Mouse (Mus musculus) spleen, adult 18-20 months (tissue): ENCODE measurements around the gene Aldh16a1.
"Not testable (repeated sequence)": the region's sequence is repeated elsewhere in the genome, so short reads cannot be mapped to it uniquely, and the experiment has no call there.

Experiments
- DNase-seq, 2 experiments: peaks; one replicate each; pipeline ENCODE4 v3.0.0; 2022; ENCODE audit warnings: mixed read lengths in 2 of 2

Gene Aldh16a1

GRCm38 (mm10) chr7:45131850-45132249, 22.5 kb downstream of the Aldh16a1 start:
- no peak for DNase-seq

GRCm38 (mm10) chr7:45129776-45130512, 24.4 kb downstream of the Aldh16a1 start:
- no peak for DNase-seq

- DNase-seq, result no peak
These were observed 25.1 kb downstream of the Aldh16a1 start for GRCm38 (mm10) chr7:45129318-45129717.

- peak; percentile 95 to 97 for DNase-seq
These were observed 25.6 kb downstream of the Aldh16a1 start, which contains the start of gene Rpl13a for GRCm38 (mm10) chr7:45128624-45129246. Gene Rpl13a, minus strand, starts transcription at chr7:45128761.

GRCm38 (mm10) chr7:45127700-45128224, 26.6 kb downstream of the Aldh16a1 start:
- DNase-seq, result no peak

- DNase-seq, result no peak
These were observed 27.3 kb downstream of the Aldh16a1 start for GRCm38 (mm10) chr7:45126844-45127699.

- DNase-seq, result no peak
These were observed 28.1 kb downstream of the Aldh16a1 start for GRCm38 (mm10) chr7:45126147-45126843.

DNA sequence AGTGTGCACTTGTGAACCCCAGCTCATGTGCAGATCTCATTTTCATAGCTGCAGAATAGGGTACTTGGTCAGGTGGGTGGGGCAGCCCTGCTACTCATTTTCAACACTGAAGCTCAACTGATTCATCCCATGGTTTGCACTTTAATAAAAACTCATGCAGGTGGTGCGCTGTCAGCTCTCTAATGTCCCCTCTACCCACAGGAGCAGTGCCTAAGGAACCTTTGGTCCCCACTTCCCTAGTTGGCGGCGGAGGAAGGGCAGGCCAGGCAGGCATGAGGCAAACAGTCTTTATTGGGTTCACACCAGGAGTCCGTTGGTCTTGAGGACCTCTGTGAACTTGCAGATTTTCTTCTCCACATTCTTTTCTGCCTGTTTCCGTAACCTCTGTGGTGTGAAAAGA, 28.7 kb downstream of the Aldh16a1 start:
- DNase-seq, result not testable (repeated sequence)

DNA sequence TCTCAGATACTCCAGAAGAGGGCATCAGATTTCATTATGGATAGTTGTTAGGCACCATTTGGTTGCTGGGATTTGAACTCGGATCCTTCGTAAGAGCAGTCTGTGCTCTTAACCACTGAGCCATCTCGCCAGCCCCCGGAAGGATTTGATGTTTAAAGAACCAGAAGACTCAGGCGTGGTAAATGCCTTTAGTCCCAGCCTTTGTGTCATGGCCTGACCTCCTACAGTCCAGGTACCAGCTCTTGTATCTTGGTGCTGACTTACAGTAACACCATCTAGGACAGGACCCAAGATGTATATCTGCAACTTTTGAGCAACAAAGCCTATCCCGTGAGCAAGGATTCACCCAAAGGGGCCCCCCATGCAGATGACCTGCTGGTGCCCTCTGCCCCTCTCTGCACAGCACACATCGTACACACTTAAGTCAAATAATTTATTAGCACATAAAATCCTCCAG, 29.2 kb downstream of the Aldh16a1 start:
- DNase-seq, result no peak

DNA sequence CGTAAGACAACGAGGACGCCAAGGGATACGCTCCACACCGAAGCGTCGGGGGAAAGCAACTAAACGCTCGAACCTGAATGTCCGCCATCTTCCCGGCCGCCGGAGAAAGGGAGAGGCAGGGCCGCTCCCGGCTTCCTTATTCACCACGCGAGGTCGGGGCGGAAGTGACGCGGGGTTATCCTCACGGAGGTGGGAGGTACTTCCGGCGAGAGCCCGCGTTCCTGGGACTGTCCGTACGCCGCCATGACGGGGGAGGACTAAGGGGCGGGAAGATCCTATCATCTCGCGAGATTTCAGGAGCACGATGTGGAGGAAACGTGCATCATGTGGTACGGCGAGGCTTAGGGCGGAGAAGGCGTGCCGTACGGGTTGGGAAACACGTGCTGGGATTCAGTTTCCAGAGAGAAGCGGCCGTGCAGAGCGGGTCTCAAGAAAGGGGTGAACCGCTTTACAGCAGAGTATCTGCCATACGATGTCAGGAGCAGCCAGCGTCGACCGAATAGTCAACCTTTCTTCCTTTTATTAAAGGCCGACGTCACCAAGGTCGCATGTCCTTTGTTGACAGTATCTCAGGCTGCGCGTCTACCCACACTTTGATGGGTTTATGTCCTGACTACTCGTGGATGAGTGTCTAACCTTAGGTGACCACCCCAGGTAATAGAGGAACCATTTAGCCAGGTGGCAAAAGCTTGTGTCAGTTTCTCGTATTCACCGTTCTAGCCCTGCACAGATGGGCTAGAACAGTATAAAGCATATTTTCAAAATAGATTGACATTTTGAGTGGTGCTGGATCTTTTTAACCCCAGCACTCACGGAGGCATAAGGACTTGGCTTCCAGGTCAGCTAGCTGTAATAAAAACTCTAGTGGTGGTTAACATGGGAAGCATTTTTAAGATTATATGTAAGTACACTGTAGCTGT, 29.9 kb downstream of the Aldh16a1 start, which contains the start of gene Rps11:
Rps11 (minus strand) TSS at position 216 of the 920 bp plus-strand sequence.
- DNase-seq, result peak; percentile 96 to 98

- DNase-seq, result peak; percentile 52 to 62
These were observed 31.2 kb downstream of the Aldh16a1 start for GRCm38 (mm10) chr7:45123186-45123570.

- DNase-seq, result no peak
These were observed 31.7 kb downstream of the Aldh16a1 start for GRCm38 (mm10) chr7:45122561-45123185.

DNA sequence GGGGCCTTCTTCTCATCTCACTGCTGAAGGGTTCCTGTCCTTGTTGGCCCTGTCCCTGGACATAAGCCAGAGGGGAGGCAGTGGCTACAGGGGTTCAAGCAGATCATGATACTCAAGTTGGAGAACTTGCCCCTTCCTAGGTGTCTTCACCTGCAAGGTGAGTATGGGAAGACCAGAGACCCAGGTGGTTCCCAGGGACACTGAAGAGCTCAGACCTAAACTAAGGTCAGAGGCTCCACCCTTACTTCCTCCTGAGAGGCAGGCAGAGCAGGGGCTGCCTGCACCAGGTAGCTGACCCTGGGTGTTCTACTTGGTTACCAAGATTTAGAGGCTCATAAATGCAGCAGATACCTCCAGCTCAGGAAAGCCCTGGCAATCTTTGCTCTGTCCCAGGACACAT, 32.4 kb downstream of the Aldh16a1 start:
- no peak for DNase-seq

DNA sequence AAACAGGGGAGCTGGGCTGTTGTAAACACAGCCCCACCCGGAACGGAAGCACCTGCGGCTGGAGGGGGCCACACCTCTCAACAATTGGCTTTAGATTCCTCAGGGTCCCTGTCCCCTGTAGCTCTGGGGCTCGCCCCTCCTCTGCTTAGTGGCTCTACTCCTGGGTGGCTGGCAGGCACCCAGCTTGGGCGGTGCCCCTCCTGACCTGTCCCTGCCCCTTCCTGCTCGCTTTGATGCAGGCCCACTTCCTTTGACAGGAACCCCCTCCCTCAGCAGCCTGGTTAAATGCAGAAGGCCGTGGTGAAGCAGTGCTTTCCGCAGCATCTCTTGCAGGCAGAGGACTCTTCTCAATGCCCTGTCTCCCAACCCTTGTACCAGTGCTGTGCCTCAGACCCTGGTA, 33.0 kb downstream of the Aldh16a1 start:
- peak; percentile 79 to 88 for DNase-seq

DNA sequence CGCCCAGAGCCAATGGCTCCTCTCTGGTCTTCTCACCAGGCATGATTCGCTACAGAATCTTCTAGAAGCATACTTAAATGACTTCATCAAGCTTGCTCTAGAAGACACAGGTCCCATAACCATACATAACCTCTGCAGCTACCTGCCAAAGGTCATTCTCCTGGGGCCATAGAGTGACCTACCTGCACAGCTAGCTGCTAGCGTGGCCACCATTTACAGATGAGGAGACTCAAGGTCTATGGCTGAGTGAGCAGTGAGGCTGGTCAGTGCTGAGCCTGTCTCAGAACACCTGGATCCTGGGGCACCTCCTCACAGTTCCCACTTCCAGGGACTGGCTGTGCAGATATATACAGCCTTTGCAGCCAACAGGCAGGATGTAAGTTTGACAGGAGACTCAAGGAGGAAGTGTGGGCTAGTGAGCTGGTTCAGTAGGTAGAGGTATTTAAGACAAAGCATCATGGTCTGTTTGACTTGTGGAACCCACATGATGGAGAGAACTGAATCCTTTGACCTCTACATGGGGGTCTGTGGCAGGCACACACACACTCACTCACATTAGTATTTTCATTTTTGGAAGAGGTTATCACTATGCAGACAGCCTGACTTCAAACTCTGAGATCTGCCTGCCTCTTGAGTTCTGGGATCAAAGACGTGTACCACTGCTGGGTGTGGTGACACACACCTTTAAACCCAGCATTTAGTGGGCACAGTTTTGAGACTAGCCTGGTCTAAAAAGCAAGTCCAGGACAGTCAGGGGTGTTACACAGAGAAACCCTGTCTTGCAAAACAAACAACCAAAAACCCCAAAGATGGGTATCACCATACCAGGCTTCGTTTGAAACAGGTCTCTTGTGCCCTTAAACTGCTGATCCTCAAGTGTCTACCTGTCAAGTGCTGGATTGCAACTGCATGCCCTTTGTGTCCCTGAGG, 34.3 kb downstream of the Aldh16a1 start:
- no peak for DNase-seq

DNA sequence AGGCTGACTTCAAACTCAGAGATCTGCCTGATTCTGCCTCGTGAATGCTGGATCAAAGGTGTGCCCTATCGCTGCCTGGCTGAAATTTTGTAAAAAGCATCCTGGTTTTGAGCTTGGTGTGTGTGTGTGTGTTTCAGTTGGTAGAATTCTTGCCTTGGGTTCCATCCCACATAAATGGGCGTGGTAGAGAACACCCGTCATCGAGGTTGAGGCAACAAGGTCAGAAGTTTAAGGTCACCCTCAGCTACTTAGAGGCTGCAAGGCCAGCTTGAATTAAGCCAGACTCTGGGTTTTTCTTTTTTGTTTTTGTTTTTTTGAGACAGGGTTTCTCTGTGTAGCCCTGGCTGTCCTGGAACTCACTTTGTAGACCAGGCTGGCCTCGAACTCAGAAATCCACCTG, 36.0 kb downstream of the Aldh16a1 start:
- no peak for DNase-seq

DNA sequence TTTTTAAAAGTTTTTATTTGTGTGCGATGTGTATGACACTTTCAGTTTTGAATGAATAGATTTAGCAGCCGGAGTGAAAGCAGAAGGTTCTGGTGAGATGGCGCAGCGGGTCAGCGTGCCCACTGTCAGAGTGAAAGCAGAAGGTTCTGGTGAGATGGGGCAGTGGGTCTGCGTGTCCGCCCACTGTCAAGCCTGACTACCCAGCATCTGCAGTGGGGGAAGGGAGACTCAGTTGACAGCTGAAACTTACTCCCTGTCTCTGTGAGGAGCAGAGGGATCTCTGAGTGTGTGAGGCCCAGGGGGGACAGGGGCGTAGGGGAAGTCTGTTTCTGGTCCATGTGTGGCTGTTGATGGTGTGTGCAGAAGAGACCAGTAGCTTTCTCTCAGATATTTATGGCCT, 36.8 kb downstream of the Aldh16a1 start:
- DNase-seq, result peak in 1 of 2 experiments; percentile 45

GRCm38 (mm10) chr7:45113476-45113875, 40.9 kb downstream of the Aldh16a1 start:
- no peak for DNase-seq

DNA sequence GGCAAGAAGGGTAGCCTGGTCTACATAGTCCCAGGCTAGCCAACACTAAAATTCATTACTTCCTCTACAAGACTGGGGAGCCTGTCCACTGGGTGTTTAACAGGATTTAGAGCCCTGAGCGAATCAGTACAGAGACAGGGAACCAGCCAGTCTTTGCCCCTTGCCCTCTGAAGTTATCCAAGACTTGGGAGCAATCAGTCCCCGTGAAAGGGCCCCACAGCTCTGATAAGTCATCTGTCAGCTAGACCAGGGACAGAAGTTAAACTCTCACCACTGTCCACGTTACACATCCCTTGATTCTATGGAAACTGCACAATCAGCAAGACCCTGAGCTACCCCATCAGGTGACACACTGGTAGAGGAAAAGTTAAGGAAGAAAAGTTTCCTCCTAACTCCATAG, 41.9 kb downstream of the Aldh16a1 start:
- no peak for DNase-seq

GRCm38 (mm10) chr7:45111940-45112339, 42.4 kb downstream of the Aldh16a1 start:
- DNase-seq, result no peak
